Comparison of ENCODE assay signal across 23 mouse cellular contexts in genomic region chr9:110440049-110440448, GRCm38 (mm10). TPM values are rescaled to one million over a fixed set of nuclear protein-coding genes. Genes with fewer than 3 reads are reported as not detected.
DNase-seq lines count a peak whose midpoint lies in the region; ATAC-seq and TF ChIP-seq lines count a peak whose summit lies in the region.
"Had no signal": no experiment of that assay in that cellular context is flagged by ENCODE, and none has a peak within 500 bp of the region (broad histone marks: within the 10 kb centered on the region; RNA-seq: fewer than 3 reads in every experiment).

No protein-coding gene starts in this region.

- WGBS in midbrain, embryonic 14.5 days, result 81% methylated on average over 4 of the region's 5 CpGs
- WGBS in midbrain, embryonic 11.5 days, result 63% methylated on average over 5 of the region's 5 CpGs

- H3K27ac ChIP-seq in layer of hippocampus, adult 2 months, result no peak overlapping the region
- no peak overlapping the region for H3K27ac ChIP-seq in midbrain, embryonic 14.5 days (replicated peaks; ENCODE audit: low read depth, low read length)
- no peak overlapping the region for H3K27ac ChIP-seq in midbrain, embryonic 11.5 days (ENCODE audit: low read depth, low read length)
- H3K27ac ChIP-seq: embryonic facial prominence, embryonic 13.5 days; heart, embryonic 13.5 days; hindbrain, embryonic 15.5 days; kidney, postnatal 0 days; limb, embryonic 10.5 days; liver, embryonic 15.5 days had no signal

- no peaks in the 10 kb centered on the region for H3K9me3 ChIP-seq in midbrain, embryonic 14.5 days (ENCODE audit: control insufficient read depth, low read length)
- no peaks in the 10 kb centered on the region for H3K9me3 ChIP-seq in midbrain, embryonic 11.5 days (ENCODE audit: control insufficient read depth, low read length)
- H3K9me3 ChIP-seq: embryonic facial prominence, embryonic 13.5 days; heart, embryonic 13.5 days; hindbrain, embryonic 15.5 days; limb, embryonic 10.5 days; liver, embryonic 15.5 days had no signal

- no peak overlapping the region for H3K9ac ChIP-seq in midbrain, embryonic 14.5 days (replicated peaks; ENCODE audit: low read length)
- H3K9ac ChIP-seq in midbrain, embryonic 11.5 days (ENCODE audit: low read length), result no peak overlapping the region
- H3K9ac ChIP-seq: embryonic facial prominence, embryonic 13.5 days; heart, embryonic 13.5 days; hindbrain, embryonic 15.5 days; liver, embryonic 15.5 days had no signal

- TF ChIP-seq CTCF in layer of hippocampus, adult 2 months (conservative IDR thresholded peaks at IDR 0.05), result peak; percentile 43; the same call in 1 of the 2 replicates

- no peak for DNase-seq in layer of hippocampus, adult 2 months (ENCODE audit: low spot score in 2 of 2)
- DNase-seq in layer of hippocampus, postnatal 10 days (ENCODE audit: low spot score in 2 of 2), result no peak
- DNase-seq in midbrain, embryonic 14.5 days, result peak; percentile 5
- no peak for DNase-seq in midbrain, embryonic 11.5 days (ENCODE audit: low spot score, missing footprints)
- DNase-seq in layer of hippocampus, postnatal 25 days (ENCODE audit: extremely low spot score in 1 of 2, low spot score in 1 of 2), result no peak
- DNase-seq: adrenal gland, adult 8-10 months; cerebellum, adult 9-11 months; heart, adult 11 months; heart, postnatal 36 days; kidney, adult 11 months; thymus, postnatal 4 days had no signal

- ATAC-seq in midbrain, embryonic 14.5 days (ENCODE audit: low FRiP score, low TSS enrichment), result no peak
- ATAC-seq in midbrain, embryonic 11.5 days (ENCODE audit: low FRiP score), result no peak
- ATAC-seq in granulocyte monocyte progenitor cell, adult 5-6 weeks (replicated peaks; ENCODE audit: poor library complexity, severe bottlenecking), result peak; percentile 55
- ATAC-seq in megakaryocyte-erythroid progenitor cell, adult 5-6 weeks (replicated peaks; ENCODE audit: low FRiP score, low TSS enrichment, poor library complexity, severe bottlenecking), result 0 out of 2 replicates have a peak, but pooled peaks have one; percentile 34
- ATAC-seq in CD4-positive, CD25-positive, alpha-beta regulatory T cell, adult 4 months, result no peak
- ATAC-seq: forebrain, embryonic 16.5 days had no signal

- no peaks in the 10 kb centered on the region for H3K27me3 ChIP-seq in midbrain, embryonic 14.5 days (ENCODE audit: control insufficient read depth, insufficient read depth, low read length)
- H3K27me3 ChIP-seq in midbrain, embryonic 11.5 days (ENCODE audit: control insufficient read depth, insufficient read depth, low read length), result no peaks in the 10 kb centered on the region
- H3K27me3 ChIP-seq: embryonic facial prominence, embryonic 13.5 days; heart, embryonic 13.5 days; hindbrain, embryonic 15.5 days; liver, embryonic 15.5 days had no signal

- H3K4me3 ChIP-seq in layer of hippocampus, adult 2 months, result no peak overlapping the region
- no peak overlapping the region for H3K4me3 ChIP-seq in midbrain, embryonic 14.5 days (replicated peaks; ENCODE audit: low read depth, low read length)
- no peak overlapping the region for H3K4me3 ChIP-seq in midbrain, embryonic 11.5 days (ENCODE audit: low read depth, low read length)
- H3K4me3 ChIP-seq: embryonic facial prominence, embryonic 13.5 days; heart, embryonic 13.5 days; hindbrain, embryonic 15.5 days; limb, embryonic 10.5 days; liver, embryonic 15.5 days had no signal

- H3K4me2 ChIP-seq in midbrain, embryonic 14.5 days (ENCODE audit: low read length), result no peak overlapping the region
- no peak overlapping the region for H3K4me2 ChIP-seq in midbrain, embryonic 11.5 days
- H3K4me2 ChIP-seq: embryonic facial prominence, embryonic 13.5 days; heart, embryonic 13.5 days; hindbrain, embryonic 15.5 days; liver, embryonic 15.5 days had no signal

- H3K4me1 ChIP-seq in midbrain, embryonic 14.5 days (ENCODE audit: control insufficient read depth, insufficient read depth, low read length), result no peaks in the 10 kb centered on the region
- H3K4me1 ChIP-seq in midbrain, embryonic 11.5 days (ENCODE audit: control insufficient read depth, insufficient read depth, low read length), result no peaks in the 10 kb centered on the region
- H3K4me1 ChIP-seq: embryonic facial prominence, embryonic 13.5 days; heart, embryonic 13.5 days; hindbrain, embryonic 15.5 days; limb, embryonic 10.5 days had no signal

- peaks cover 35% of the 10 kb centered on the region for H3K36me3 ChIP-seq in midbrain, embryonic 14.5 days (ENCODE audit: control insufficient read depth, insufficient read depth, low read length)
- H3K36me3 ChIP-seq in midbrain, embryonic 11.5 days (ENCODE audit: control insufficient read depth, insufficient read depth, low read length), result no peaks in the 10 kb centered on the region; the same call in 1 of the 2 replicates

RNA-seq across cellular contexts. Expression of gene Ngp, which starts 20.5 kb away (rescaled TPM):
- not detected for total RNA-seq in layer of hippocampus, adult 2 months (2021)
- total RNA-seq in layer of hippocampus, postnatal 10 days (2021), result 1 to 10 TPM in 1 of 2 experiments, not detected in 1; 5.9 TPM
- polyA plus RNA-seq in midbrain, embryonic 14.5 days (2014; fragmentation: Nextera tagmentation; extraction: Ambion mirVana), result 0.34 TPM in 1 of 2 replicates, not detected in the other
- 0.18 and 0.55 TPM in 2 replicates for polyA plus RNA-seq in midbrain, embryonic 11.5 days (2014; fragmentation: Nextera tagmentation; extraction: Ambion mirVana)
- 1.7 and 87.9 TPM in 2 replicates for total RNA-seq in granulocyte monocyte progenitor cell, adult 5-6 weeks (2014; fragmentation: Nextera tagmentation)
- 228 and 233 TPM in 2 replicates for total RNA-seq in granulocyte monocyte progenitor cell, adult 5-6 weeks (2017)
- 415 TPM in 1 of 2 replicates, not detected in the other for total RNA-seq in megakaryocyte-erythroid progenitor cell, adult 5-6 weeks (2014; fragmentation: Nextera tagmentation)
- total RNA-seq in megakaryocyte-erythroid progenitor cell, adult 5-6 weeks (2017), result 12.5 and 64.5 TPM in 2 replicates
- under 1 TPM in 1 of 2 experiments, not detected in 1; 0.30 TPM for total RNA-seq in layer of hippocampus, postnatal 25 days (2021)
- not detected for polyA plus RNA-seq in CD4-positive, CD25-positive, alpha-beta regulatory T cell, adult 4 months (2017; shearing (Covaris generic))
- total RNA-seq: adrenal gland, adult 8-10 months; gastrocnemius, adult 8-10 months had no signal
- polyA plus RNA-seq: limb, embryonic 10.5 days; testis, adult 2 months had no signal

RNA-seq across cellular contexts. Expression of gene Ptpn23, which starts 32.0 kb away (rescaled TPM):
- total RNA-seq in layer of hippocampus, adult 2 months (2021), result 10 to 100 TPM; 57.2 to 57.8 TPM
- total RNA-seq in layer of hippocampus, postnatal 10 days (2021), result 10 to 100 TPM; 49.9 to 57.0 TPM
- 22.1 and 22.4 TPM in 2 replicates for polyA plus RNA-seq in midbrain, embryonic 14.5 days (2014; fragmentation: Nextera tagmentation; extraction: Ambion mirVana)
- polyA plus RNA-seq in midbrain, embryonic 11.5 days (2014; fragmentation: Nextera tagmentation; extraction: Ambion mirVana), result 12.9 and 13.8 TPM in 2 replicates
- total RNA-seq in granulocyte monocyte progenitor cell, adult 5-6 weeks (2014; fragmentation: Nextera tagmentation), result 12.7 and 17.7 TPM in 2 replicates
- 3.0 and 3.2 TPM in 2 replicates for total RNA-seq in granulocyte monocyte progenitor cell, adult 5-6 weeks (2017)
- 17.7 and 24.3 TPM in 2 replicates for total RNA-seq in megakaryocyte-erythroid progenitor cell, adult 5-6 weeks (2014; fragmentation: Nextera tagmentation)
- total RNA-seq in megakaryocyte-erythroid progenitor cell, adult 5-6 weeks (2017), result 1.9 and 11.0 TPM in 2 replicates
- total RNA-seq in layer of hippocampus, postnatal 25 days (2021), result 10 to 100 TPM; 40.9 to 57.8 TPM
- 1 to 10 TPM; 7.2 TPM for polyA plus RNA-seq in CD4-positive, CD25-positive, alpha-beta regulatory T cell, adult 4 months (2017; shearing (Covaris generic))

RNA-seq across cellular contexts. Expression of gene Klhl18, which starts 36.4 kb away (rescaled TPM):
- total RNA-seq in layer of hippocampus, adult 2 months (2021), result 10 to 100 TPM; 22.0 to 25.4 TPM
- total RNA-seq in layer of hippocampus, postnatal 10 days (2021), result 10 to 100 TPM; 29.5 to 31.4 TPM
- 18.7 and 20.4 TPM in 2 replicates for polyA plus RNA-seq in midbrain, embryonic 14.5 days (2014; fragmentation: Nextera tagmentation; extraction: Ambion mirVana)
- polyA plus RNA-seq in midbrain, embryonic 11.5 days (2014; fragmentation: Nextera tagmentation; extraction: Ambion mirVana), result 8.5 and 8.6 TPM in 2 replicates
- total RNA-seq in granulocyte monocyte progenitor cell, adult 5-6 weeks (2014; fragmentation: Nextera tagmentation), result 14.8 and 16.0 TPM in 2 replicates
- 9.5 and 9.6 TPM in 2 replicates for total RNA-seq in granulocyte monocyte progenitor cell, adult 5-6 weeks (2017)
- total RNA-seq in megakaryocyte-erythroid progenitor cell, adult 5-6 weeks (2014; fragmentation: Nextera tagmentation), result 3.7 and 9.7 TPM in 2 replicates
- 7.7 and 8.6 TPM in 2 replicates for total RNA-seq in megakaryocyte-erythroid progenitor cell, adult 5-6 weeks (2017)
- total RNA-seq in layer of hippocampus, postnatal 25 days (2021), result 10 to 100 TPM; 21.7 to 24.5 TPM
- polyA plus RNA-seq in CD4-positive, CD25-positive, alpha-beta regulatory T cell, adult 4 months (2017; shearing (Covaris generic)), result 10 to 100 TPM in 1 of 2 experiments, 1 to 10 TPM in 1; 9.0 to 19.3 TPM

RNA-seq across cellular contexts. Expression of gene Kif9, which starts 36.7 kb away (rescaled TPM):
- total RNA-seq in layer of hippocampus, adult 2 months (2021), result 1 to 10 TPM; 3.5 to 3.7 TPM
- total RNA-seq in layer of hippocampus, postnatal 10 days (2021), result 1 to 10 TPM; 4.2 to 5.2 TPM
- 2.4 and 3.4 TPM in 2 replicates for polyA plus RNA-seq in midbrain, embryonic 14.5 days (2014; fragmentation: Nextera tagmentation; extraction: Ambion mirVana)
- 0.54 and 1.3 TPM in 2 replicates for polyA plus RNA-seq in midbrain, embryonic 11.5 days (2014; fragmentation: Nextera tagmentation; extraction: Ambion mirVana)
- 0.34 and 4.1 TPM in 2 replicates for total RNA-seq in granulocyte monocyte progenitor cell, adult 5-6 weeks (2014; fragmentation: Nextera tagmentation)
- 0.90 and 1.3 TPM in 2 replicates for total RNA-seq in granulocyte monocyte progenitor cell, adult 5-6 weeks (2017)
- total RNA-seq in megakaryocyte-erythroid progenitor cell, adult 5-6 weeks (2014; fragmentation: Nextera tagmentation), result 0.77 and 1.1 TPM in 2 replicates
- 1.3 and 1.6 TPM in 2 replicates for total RNA-seq in megakaryocyte-erythroid progenitor cell, adult 5-6 weeks (2017)
- 1 to 10 TPM; 2.5 to 2.9 TPM for total RNA-seq in layer of hippocampus, postnatal 25 days (2021)
- polyA plus RNA-seq in CD4-positive, CD25-positive, alpha-beta regulatory T cell, adult 4 months (2017; shearing (Covaris generic)), result 1 to 10 TPM in 1 of 2 experiments, under 1 TPM in 1; 0.44 to 1.0 TPM

Comparison
In these comparisons a context has a peak if more than half of its experiments do, and no peak if none do; other contexts are left out.
1. ATAC-seq: peak in granulocyte monocyte progenitor cell, adult 5-6 weeks (single experiment) and megakaryocyte-erythroid progenitor cell, adult 5-6 weeks (single experiment); none in midbrain, embryonic 14.5 days (single experiment), midbrain, embryonic 11.5 days (single experiment) and CD4-positive, CD25-positive, alpha-beta regulatory T cell, adult 4 months (single experiment).